Mouse (Mus musculus) bone marrow macrophage, adult 2 months (primary cell): ENCODE measurements at regions not wholly inside any gene's neighbourhood (a gene's known extent, or its start where the extent isn't known, plus 50 kb on each side); places are given as distances from the start of the nearest gene placed in this dataset.

Experiments
- H3K27ac ChIP-seq: 2 replicates; pipeline ENCODE4 v1.5.1; 2012; ENCODE audit warnings: low read depth, low read length; ENCODE audit not compliant: insufficient read depth
- H3K4me1 ChIP-seq: 2 replicates; pipeline ENCODE4 v1.6.1; 2012; ENCODE audit warnings: low read length; ENCODE audit not compliant: control insufficient read depth, insufficient read depth
- H3K4me3 ChIP-seq: 2 replicates; pipeline ENCODE4 v1.5.1; 2012; ENCODE audit warnings: mild to moderate bottlenecking, low read length, moderate library complexity; ENCODE audit not compliant: insufficient read depth
- CTCF ChIP-seq: IDR thresholded peaks from 2 replicates; pipeline ENCODE4 v1.5.1; 2012; ENCODE audit warnings: low read depth, mild to moderate bottlenecking, low read length, moderate library complexity
- POLR2A ChIP-seq: IDR thresholded peaks from 2 replicates; pipeline ENCODE4 v1.6.1; 2012; ENCODE audit warnings: mild to moderate bottlenecking, low read depth, low read length, borderline replicate concordance

DNA sequence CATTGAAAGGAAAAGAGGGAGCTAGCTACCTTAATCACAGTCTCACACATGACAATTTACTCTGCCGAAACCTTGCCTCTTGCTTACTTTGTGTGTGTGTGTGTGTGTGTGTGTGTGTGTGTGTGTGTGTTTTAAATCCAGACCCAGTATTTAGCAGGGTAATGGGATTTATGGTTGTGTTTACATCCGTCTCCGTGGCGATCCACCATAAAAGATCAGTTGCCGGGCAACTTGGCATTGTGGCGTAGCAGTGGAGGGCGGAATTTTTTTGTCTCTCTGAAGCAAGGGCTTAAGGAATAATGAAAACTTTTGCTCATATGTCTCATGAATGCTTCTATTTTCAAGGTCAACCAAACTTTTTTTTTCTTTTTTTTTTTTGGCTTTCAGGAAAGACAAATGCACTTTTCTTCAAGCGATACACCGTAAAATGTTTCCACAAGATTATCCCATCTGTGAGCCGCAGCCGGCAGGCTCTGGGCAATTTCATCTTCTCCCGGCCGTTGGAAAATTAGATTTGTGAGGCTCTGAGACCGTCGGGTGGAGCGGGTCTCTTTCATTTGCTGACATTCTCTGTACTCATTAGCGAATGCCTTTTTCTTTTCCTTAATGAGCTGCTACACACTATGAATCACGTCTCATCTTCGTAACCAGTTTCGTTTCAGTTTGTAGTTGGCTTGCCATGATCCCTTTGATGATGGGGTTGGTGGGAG is 53.9 kb upstream of the Ptch1 start:
- no peaks in the 10 kb centered on the region for H3K4me1 ChIP-seq
- no peak for TF ChIP-seq POLR2A
- no peak for TF ChIP-seq CTCF
- H3K27ac ChIP-seq, result no peak overlapping the region
- H3K4me3 ChIP-seq, result no peak overlapping the region

DNA sequence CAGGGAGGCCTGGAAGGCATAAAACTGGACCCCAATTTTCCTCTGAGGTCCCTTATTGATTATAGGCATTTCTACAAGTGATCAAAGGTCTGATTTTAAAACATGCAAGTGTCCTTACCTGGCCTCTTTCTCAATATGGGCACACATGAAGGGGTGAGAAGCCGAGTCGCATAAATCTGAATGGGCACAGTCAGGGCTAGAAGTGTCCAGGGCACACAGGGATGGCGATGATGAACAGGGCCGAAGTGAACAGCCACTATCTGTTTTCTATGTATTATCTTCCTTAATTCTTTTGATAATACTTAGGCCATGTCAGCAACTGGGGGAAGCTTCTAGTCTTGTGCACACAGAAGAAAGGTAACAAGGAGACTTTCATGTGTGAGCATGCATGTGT is 54.5 kb upstream of the Ptch1 start:
- Histone ChIP-seq H3K4me3 (no peak overlapping the region), H3K27ac (no peak overlapping the region), H3K4me1 (no peaks in the 10 kb centered on the region)
- no peak for TF ChIP-seq POLR2A
- TF ChIP-seq CTCF, result no peak

DNA sequence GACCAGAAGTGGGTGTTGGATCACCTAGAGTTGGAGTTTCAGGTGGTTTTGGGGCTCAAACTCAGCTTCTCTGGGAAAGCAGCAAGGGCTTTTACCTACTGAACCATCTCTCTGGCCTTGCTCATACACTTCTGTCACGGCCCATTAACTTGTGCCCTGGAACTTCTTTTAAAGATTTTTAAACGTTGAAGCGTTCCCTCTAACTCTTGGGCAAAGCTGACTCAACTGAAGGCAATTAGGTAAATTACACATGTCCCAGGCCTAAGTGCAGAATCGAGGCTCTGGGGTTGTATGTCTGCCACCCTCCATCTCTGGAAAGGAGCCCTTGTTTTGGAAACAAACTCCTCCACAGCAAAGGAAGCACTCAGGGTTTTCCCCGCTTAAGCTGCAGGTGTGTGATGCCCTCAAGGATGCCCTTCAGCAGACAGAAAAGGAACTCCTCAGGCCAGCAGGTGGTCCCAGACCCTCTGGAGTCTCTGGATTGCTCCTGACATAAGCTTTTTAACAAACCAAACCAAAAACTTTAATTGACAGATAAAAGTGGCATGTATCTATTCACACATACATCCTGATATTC is 58.5 kb upstream of the Ptch1 start:
- TF ChIP-seq CTCF, result no peak
- TF ChIP-seq POLR2A, result no peak
- peaks cover 10% of the 10 kb centered on the region for H3K4me1 ChIP-seq
- no peak overlapping the region for H3K4me3 ChIP-seq
- H3K27ac ChIP-seq, result no peak overlapping the region

DNA sequence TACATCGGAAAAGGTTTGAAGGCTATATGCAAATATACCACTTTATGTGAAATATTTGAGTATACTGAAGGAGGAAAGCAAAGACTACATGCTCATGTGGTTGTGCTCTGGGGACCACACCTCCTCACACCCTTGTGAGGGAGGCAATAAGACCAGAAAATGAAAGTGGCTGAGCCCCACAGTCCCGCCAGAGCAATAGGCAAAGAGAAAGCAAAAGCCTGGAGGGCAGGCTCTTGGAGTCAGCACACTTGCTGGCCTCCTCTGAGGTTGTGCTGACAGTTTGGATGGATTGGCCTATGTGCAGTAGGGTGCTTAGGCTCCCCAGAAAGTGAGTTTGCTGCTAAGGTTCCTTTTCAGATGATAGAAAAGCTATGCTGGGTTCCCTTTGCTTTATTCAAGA is 60.9 kb upstream of the Ptch1 start:
- TF ChIP-seq CTCF, result no peak
- TF ChIP-seq POLR2A, result no peak
- Histone ChIP-seq H3K4me3 (no peak overlapping the region), H3K4me1 (peaks cover 10% of the 10 kb centered on the region), H3K27ac (no peak overlapping the region)

DNA sequence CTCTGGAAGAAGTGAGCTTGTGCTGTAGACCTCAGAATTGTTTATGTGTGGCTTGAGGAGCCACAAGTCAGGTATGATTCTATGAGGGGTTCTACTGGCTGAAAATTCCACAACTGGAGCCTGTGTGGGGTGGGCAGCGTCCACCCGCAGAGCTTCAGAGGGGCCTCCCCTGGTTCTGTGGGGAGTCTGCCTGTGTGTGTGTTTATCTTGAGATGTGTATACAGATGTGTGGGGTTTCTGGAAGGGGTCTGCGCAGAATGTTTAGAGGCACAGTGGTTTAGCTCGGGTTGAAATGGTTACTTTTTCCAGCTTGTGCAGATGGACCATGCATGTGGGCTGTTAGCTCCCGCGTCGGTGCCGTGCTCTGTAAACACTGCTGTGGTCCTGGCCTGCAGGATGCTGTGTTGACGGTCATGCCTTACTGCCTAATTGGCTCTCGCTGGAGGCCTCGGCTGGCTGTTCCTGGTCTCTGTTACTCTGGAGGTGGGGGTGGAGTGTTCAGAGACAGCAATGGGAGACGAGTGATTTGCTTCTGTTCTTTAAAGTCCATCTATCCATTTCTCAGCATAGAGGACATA is 68.3 kb upstream of the Ptch1 start:
- Histone ChIP-seq H3K27ac (no peak overlapping the region), H3K4me3 (no peak overlapping the region), H3K4me1 (peaks cover 19% of the 10 kb centered on the region)
- TF ChIP-seq CTCF, result no peak
- no peak for TF ChIP-seq POLR2A

DNA sequence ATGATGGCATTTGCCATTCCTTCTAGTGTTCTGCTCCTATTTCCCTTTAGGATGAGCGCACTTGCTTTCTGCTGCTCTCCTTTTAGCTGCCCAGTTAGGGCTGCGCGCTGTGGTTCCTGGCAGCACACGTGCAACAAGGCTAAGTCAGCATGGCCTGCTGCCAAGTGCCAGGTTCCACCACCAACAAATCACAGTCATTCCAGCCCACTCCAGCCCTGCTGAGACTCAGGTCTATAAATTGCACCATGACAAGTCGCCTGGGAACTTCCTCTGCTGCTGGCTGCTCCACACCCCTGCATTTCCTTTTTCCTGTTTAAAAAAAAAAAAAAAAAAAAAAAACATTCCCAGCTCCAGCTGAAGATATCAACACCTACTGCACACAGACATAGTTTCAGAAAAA is 69.2 kb upstream of the Ptch1 start:
- peaks cover 19% of the 10 kb centered on the region for H3K4me1 ChIP-seq
- H3K4me3 ChIP-seq, result no peak overlapping the region
- no peak for TF ChIP-seq CTCF
- no peak for TF ChIP-seq POLR2A
- H3K27ac ChIP-seq, result peak overlapping the region; percentile 46

DNA sequence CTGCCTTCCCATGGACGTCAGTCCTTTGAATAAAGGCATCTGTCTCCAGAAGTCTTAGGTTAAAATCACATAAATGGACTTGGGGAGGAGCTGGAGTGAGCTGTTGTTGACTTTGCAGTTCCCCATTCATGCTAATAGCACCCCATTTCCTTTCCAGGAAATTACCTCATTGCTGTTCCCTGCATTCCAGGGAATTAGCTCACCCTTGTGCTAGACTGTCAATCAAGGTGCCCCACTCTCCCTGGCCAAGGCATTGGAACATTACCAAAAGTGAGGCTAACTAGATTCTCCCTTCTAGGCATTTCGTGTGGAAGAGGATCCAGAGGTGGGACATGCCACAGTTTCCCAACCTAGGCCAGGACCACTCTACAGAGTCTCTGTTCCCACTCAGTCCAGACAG is 70.0 kb upstream of the Ptch1 start:
- H3K4me3 ChIP-seq, result no peak overlapping the region
- H3K4me1 ChIP-seq, result peaks cover 19% of the 10 kb centered on the region
- H3K27ac ChIP-seq, result peak overlapping the region; percentile 46
- no peak for TF ChIP-seq CTCF
- TF ChIP-seq POLR2A, result no peak

DNA sequence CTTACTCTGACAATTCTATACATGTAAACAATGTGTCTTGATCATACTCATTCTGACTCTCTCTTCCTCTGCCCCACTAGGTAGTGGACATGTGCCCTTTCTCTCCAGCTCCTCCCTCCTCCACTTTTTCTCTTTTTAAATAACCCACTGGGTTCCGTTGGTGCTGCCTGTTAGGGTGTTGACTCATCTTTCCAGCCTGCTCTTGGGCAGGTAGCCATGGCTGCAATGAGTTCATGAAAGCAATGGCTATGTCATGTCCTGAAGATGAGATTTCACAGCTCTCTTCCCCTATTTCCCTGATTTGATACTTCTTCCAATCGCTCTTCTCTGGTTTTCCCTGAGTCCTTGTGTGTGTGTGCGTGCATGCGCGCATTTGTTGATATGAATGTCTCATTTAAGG is 70.9 kb upstream of the Ptch1 start:
- H3K27ac ChIP-seq, result no peak overlapping the region
- H3K4me3 ChIP-seq, result no peak overlapping the region
- peaks cover 19% of the 10 kb centered on the region for H3K4me1 ChIP-seq
- TF ChIP-seq POLR2A, result no peak
- TF ChIP-seq CTCF, result no peak

DNA sequence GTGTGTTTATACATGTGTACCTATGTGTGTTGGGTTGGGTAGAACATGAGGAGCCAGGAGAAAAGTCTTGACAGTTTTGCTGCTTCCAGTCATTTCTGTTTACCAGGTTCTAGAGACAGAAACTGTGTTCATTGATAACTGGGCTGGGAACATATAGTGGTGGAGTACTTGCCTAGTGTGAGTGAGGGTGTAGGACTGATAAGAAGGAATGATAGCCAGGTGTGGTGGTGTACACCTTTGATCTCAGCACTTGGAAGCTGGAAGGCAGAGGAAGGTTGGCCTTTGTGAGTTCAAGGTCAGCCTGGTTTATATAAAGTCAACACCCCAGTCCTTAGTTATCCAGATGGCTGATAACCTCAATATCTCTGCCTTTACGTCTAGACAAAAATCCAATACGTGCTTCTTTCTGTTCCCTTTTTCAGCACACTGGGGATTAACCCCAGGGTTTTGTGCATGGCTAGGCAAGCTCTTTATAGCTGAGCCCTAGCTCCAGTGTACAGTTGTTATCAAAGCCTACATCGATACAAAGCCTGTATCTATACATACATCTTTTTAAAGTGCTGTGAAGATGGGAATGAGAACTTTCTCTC is 75.8 kb upstream of the Ptch1 start:
- Histone ChIP-seq H3K4me3 (no peak overlapping the region), H3K4me1 (no peaks in the 10 kb centered on the region), H3K27ac (no peak overlapping the region)
- no peak for TF ChIP-seq POLR2A
- no peak for TF ChIP-seq CTCF

DNA sequence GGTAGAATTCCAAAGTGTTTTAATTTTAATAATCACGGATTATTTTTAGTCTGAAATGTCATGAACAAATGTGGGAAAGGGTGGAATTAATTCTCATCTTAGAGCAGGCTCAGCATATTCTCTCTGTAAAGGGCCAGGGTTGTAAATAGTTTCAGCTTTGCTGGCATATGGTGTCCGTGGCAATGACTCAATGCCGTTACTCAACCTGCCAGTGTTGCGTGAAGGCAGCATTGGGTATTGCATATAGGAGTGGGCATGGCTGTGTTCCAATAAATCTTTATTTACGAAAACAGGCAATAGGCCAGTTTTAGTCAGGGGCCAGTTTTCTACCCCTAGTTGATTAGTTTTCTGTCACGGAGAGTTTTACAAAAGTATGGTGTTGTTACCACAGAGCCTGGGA is 81.1 kb upstream of the Ptch1 start:
- TF ChIP-seq POLR2A, result no peak
- no peak for TF ChIP-seq CTCF
- H3K4me3 ChIP-seq, result no peak overlapping the region
- peaks cover 15% of the 10 kb centered on the region for H3K4me1 ChIP-seq
- H3K27ac ChIP-seq, result no peak overlapping the region

DNA sequence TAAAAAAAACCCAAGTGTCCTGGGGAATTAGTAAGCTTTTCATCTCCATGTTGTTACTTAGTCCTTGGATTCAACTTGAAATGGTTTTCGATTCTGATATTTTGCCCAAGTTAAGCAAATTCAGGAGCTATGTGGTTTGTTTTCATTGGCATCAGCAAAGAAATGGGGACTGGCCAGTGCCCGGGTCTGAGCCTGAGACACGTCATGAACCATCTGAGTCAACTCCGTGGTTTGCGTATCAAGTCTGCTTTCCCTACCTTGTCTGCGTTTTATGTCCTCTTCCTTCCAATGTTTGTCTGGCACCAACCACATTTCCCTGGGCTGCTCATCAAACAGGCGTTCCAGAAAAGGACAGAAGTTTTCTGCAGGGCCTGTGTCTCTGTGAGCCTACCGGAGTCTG is 83.7 kb upstream of the Ptch1 start:
- peaks cover 15% of the 10 kb centered on the region for H3K4me1 ChIP-seq
- H3K4me3 ChIP-seq, result no peak overlapping the region
- H3K27ac ChIP-seq, result no peak overlapping the region
- TF ChIP-seq CTCF (no peak), POLR2A (no peak)
